Mouse (Mus musculus): ENCODE results near the gene Polr2f.

- no peak for TF ChIP-seq CTCF (IDR thresholded peaks at IDR 0.05; ENCODE audit: insufficient read depth, low read depth, low read length)
- no peak for TF ChIP-seq POLR2A (IDR thresholded peaks at IDR 0.05; ENCODE audit: insufficient read depth, low read depth, low read length)
Observed at GRCm38 (mm10) chr15:79130782-79131181, 10.0 kb upstream of the Polr2f start.

Data from olfactory bulb, adult 2 months (tissue).